ENCODE assay signal across 18 mouse cellular contexts in genomic region chr11:95305600-95305999, GRCm38 (mm10). TPM values are rescaled to one million over a fixed set of nuclear protein-coding genes. Genes with fewer than 3 reads are reported as not detected.
A peak's percentile ranks its signal among the peaks of the same experiment; 100 is the strongest.
DNase-seq lines count a peak whose midpoint lies in the region; ATAC-seq and TF ChIP-seq lines count a peak whose summit lies in the region.
"Had no signal": no experiment of that assay in that cellular context is flagged by ENCODE, and none has a peak within 500 bp of the region (broad histone marks: within the 10 kb centered on the region; RNA-seq: fewer than 3 reads in every experiment).

No protein-coding gene starts in this region.

- no peak overlapping the region for H3K27ac ChIP-seq in forebrain, postnatal 0 days (ENCODE audit: low read depth, low read length)
- H3K27ac ChIP-seq in forebrain, embryonic 11.5 days (ENCODE audit: low read depth, low read length), result no peak overlapping the region
- H3K27ac ChIP-seq in liver, embryonic 15.5 days (replicated peaks), result 0 out of 2 replicates have a peak overlapping the region, but pooled peaks have one; percentile 21
- H3K27ac ChIP-seq in liver, embryonic 12.5 days, result no peak overlapping the region
- H3K27ac ChIP-seq: hindbrain, embryonic 12.5 days; limb, embryonic 12.5 days; midbrain, embryonic 15.5 days; neural tube, embryonic 13.5 days had no signal

- 94% methylated on average over 7 of the region's 7 CpGs for WGBS in forebrain, postnatal 0 days
- 92% methylated on average over 7 of the region's 7 CpGs for WGBS in forebrain, embryonic 11.5 days
- WGBS in liver, embryonic 15.5 days (ENCODE audit: insufficient replicate concordance), result 81% methylated on average over 7 of the region's 7 CpGs
- 86% methylated on average over 7 of the region's 7 CpGs for WGBS in liver, embryonic 12.5 days (ENCODE audit: insufficient replicate concordance)

- DNase-seq in forebrain, postnatal 0 days, result no peak
- DNase-seq in forebrain, embryonic 11.5 days (ENCODE audit: low spot score), result no peak
- DNase-seq in ES-CJ7 (ENCODE audit: low read depth, low spot score), result peak; percentile 68
- peak; percentile 47 for DNase-seq in naive thymus-derived CD4-positive, alpha-beta T cell, adult 2 months (ENCODE audit: low read depth)
- no peak for DNase-seq in left cerebral cortex, postnatal 25 days (ENCODE audit: low spot score in 2 of 2)
- DNase-seq in kidney, postnatal 14 days, result no peak
- DNase-seq: adrenal gland, postnatal 14 days; cerebellum, adult 11 months; gastrocnemius, postnatal 25 days; lung, postnatal 14 days had no signal

- no peaks in the 10 kb centered on the region for H3K27me3 ChIP-seq in forebrain, postnatal 0 days (ENCODE audit: insufficient read depth, low read length)
- H3K27me3 ChIP-seq in forebrain, embryonic 11.5 days (ENCODE audit: control insufficient read depth, insufficient read depth, low read length), result no peaks in the 10 kb centered on the region
- H3K27me3 ChIP-seq in liver, embryonic 15.5 days, result no peaks in the 10 kb centered on the region
- H3K27me3 ChIP-seq in liver, embryonic 12.5 days (replicated peaks), result no peaks in the 10 kb centered on the region
- H3K27me3 ChIP-seq: hindbrain, embryonic 12.5 days; limb, embryonic 12.5 days; midbrain, embryonic 15.5 days; neural tube, embryonic 13.5 days had no signal

- H3K36me3 ChIP-seq in forebrain, postnatal 0 days (ENCODE audit: insufficient read depth), result peaks cover 44% of the 10 kb centered on the region
- peaks cover 3% of the 10 kb centered on the region; the same call in 1 of the 2 replicates for H3K36me3 ChIP-seq in forebrain, embryonic 11.5 days (ENCODE audit: control insufficient read depth, insufficient read depth, low read length)
- peaks cover 66% of the 10 kb centered on the region for H3K36me3 ChIP-seq in liver, embryonic 15.5 days (replicated peaks)
- H3K36me3 ChIP-seq in liver, embryonic 12.5 days, result peaks cover 71% of the 10 kb centered on the region

- peak; percentile 33 for TF ChIP-seq CTCF in forebrain, postnatal 0 days (IDR thresholded peaks at IDR 0.05; ENCODE audit: low read depth)

- intact Hi-C loops in left cerebral cortex, postnatal 25 days (cut with DNase I), result no loop called here

- peaks cover 7% of the 10 kb centered on the region; the same call in 1 of the 2 replicates for H3K4me1 ChIP-seq in forebrain, postnatal 0 days (ENCODE audit: insufficient read depth)
- 0 out of 2 replicates have a peak, but pooled peaks cover 2% of the 10 kb centered on the region for H3K4me1 ChIP-seq in forebrain, embryonic 11.5 days (replicated peaks; ENCODE audit: control insufficient read depth, insufficient read depth, low read length)
- H3K4me1 ChIP-seq in liver, embryonic 15.5 days (replicated peaks), result peaks cover 33% of the 10 kb centered on the region
- peaks cover 24% of the 10 kb centered on the region for H3K4me1 ChIP-seq in liver, embryonic 12.5 days

- ATAC-seq in forebrain, postnatal 0 days, result no peak
- ATAC-seq in forebrain, embryonic 11.5 days (replicated peaks; ENCODE audit: low FRiP score), result no peak
- no peak for ATAC-seq in liver, embryonic 15.5 days (ENCODE audit: insufficient read depth)
- ATAC-seq in liver, embryonic 12.5 days, result no peak
- ATAC-seq: midbrain, embryonic 15.5 days had no signal

- no peak overlapping the region for H3K4me3 ChIP-seq in forebrain, postnatal 0 days (ENCODE audit: low read depth, low read length)
- H3K4me3 ChIP-seq in forebrain, embryonic 11.5 days (ENCODE audit: low read depth, low read length), result no peak overlapping the region
- no peak overlapping the region for H3K4me3 ChIP-seq in liver, embryonic 15.5 days (replicated peaks)
- no peak overlapping the region for H3K4me3 ChIP-seq in liver, embryonic 12.5 days
- H3K4me3 ChIP-seq: hindbrain, embryonic 12.5 days; limb, embryonic 12.5 days; midbrain, embryonic 15.5 days; neural tube, embryonic 13.5 days had no signal

- no peak overlapping the region for H3K9ac ChIP-seq in forebrain, postnatal 0 days
- no peak overlapping the region for H3K9ac ChIP-seq in forebrain, embryonic 11.5 days (ENCODE audit: low read length)
- H3K9ac ChIP-seq in liver, embryonic 15.5 days, result no peak overlapping the region
- H3K9ac ChIP-seq in liver, embryonic 12.5 days, result no peak overlapping the region
- H3K9ac ChIP-seq: hindbrain, embryonic 12.5 days; limb, embryonic 12.5 days; midbrain, embryonic 15.5 days; neural tube, embryonic 13.5 days had no signal

- no peak overlapping the region for H3K4me2 ChIP-seq in forebrain, postnatal 0 days (ENCODE audit: low read depth)
- no peak overlapping the region for H3K4me2 ChIP-seq in forebrain, embryonic 11.5 days (ENCODE audit: low read depth, low read length, severe bottlenecking)
- H3K4me2 ChIP-seq in liver, embryonic 15.5 days, result no peak overlapping the region
- no peak overlapping the region for H3K4me2 ChIP-seq in liver, embryonic 12.5 days
- H3K4me2 ChIP-seq: hindbrain, embryonic 12.5 days; limb, embryonic 12.5 days; midbrain, embryonic 15.5 days; neural tube, embryonic 13.5 days had no signal

- H3K9me3 ChIP-seq in forebrain, postnatal 0 days (ENCODE audit: low read length), result no peaks in the 10 kb centered on the region
- no peaks in the 10 kb centered on the region for H3K9me3 ChIP-seq in forebrain, embryonic 11.5 days (ENCODE audit: control insufficient read depth, low read length)
- H3K9me3 ChIP-seq in liver, embryonic 15.5 days (replicated peaks), result no peaks in the 10 kb centered on the region
- no peaks in the 10 kb centered on the region for H3K9me3 ChIP-seq in liver, embryonic 12.5 days (replicated peaks)
- H3K9me3 ChIP-seq: hindbrain, embryonic 12.5 days; limb, embryonic 12.5 days; midbrain, embryonic 15.5 days; neural tube, embryonic 13.5 days had no signal

RNA-seq across cellular contexts. Expression of gene Kat7, which starts 4.4 kb away (rescaled TPM):
- 69.0 and 78.2 TPM in 2 replicates for total RNA-seq in forebrain, postnatal 0 days (2014; rRNA removed)
- polyA plus RNA-seq in forebrain, postnatal 0 days (2015; fragmentation: Nextera tagmentation; extraction: Ambion mirVana), result 62.5 and 72.8 TPM in 2 replicates
- 85.3 and 94.0 TPM in 2 replicates for polyA plus RNA-seq in forebrain, embryonic 11.5 days (2014; fragmentation: Nextera tagmentation; extraction: Ambion mirVana)
- 30.6 and 30.8 TPM in 2 replicates for polyA plus RNA-seq in liver, embryonic 15.5 days (2015; fragmentation: Nextera tagmentation; extraction: Ambion mirVana)
- 48.1 and 49.5 TPM in 2 replicates for polyA plus RNA-seq in liver, embryonic 12.5 days (2016; fragmentation: Nextera tagmentation; extraction: Ambion mirVana)
- total RNA-seq in left cerebral cortex, postnatal 25 days (2021), result 10 to 100 TPM; 67.5 to 70.1 TPM

RNA-seq across cellular contexts. Expression of gene Fam117a, which starts 31.2 kb away (rescaled TPM):
- 5.5 TPM in 2 replicates for total RNA-seq in forebrain, postnatal 0 days (2014; rRNA removed)
- 1.0 and 1.8 TPM in 2 replicates for polyA plus RNA-seq in forebrain, postnatal 0 days (2015; fragmentation: Nextera tagmentation; extraction: Ambion mirVana)
- 8.9 and 10.1 TPM in 2 replicates for polyA plus RNA-seq in forebrain, embryonic 11.5 days (2014; fragmentation: Nextera tagmentation; extraction: Ambion mirVana)
- 75.3 and 78.9 TPM in 2 replicates for polyA plus RNA-seq in liver, embryonic 15.5 days (2015; fragmentation: Nextera tagmentation; extraction: Ambion mirVana)
- polyA plus RNA-seq in liver, embryonic 12.5 days (2016; fragmentation: Nextera tagmentation; extraction: Ambion mirVana), result 59.0 and 62.7 TPM in 2 replicates
- total RNA-seq in left cerebral cortex, postnatal 25 days (2021), result 1 to 10 TPM; 2.5 to 3.8 TPM

RNA-seq across cellular contexts. Expression of gene Tac4, which starts 44.3 kb away (rescaled TPM):
- not detected in 2 replicates for total RNA-seq in forebrain, postnatal 0 days (2014; rRNA removed)
- not detected in 2 replicates for polyA plus RNA-seq in forebrain, postnatal 0 days (2015; fragmentation: Nextera tagmentation; extraction: Ambion mirVana)
- 0.29 TPM in 1 of 2 replicates, not detected in the other for polyA plus RNA-seq in forebrain, embryonic 11.5 days (2014; fragmentation: Nextera tagmentation; extraction: Ambion mirVana)
- not detected in 2 replicates for polyA plus RNA-seq in liver, embryonic 15.5 days (2015; fragmentation: Nextera tagmentation; extraction: Ambion mirVana)
- 0.10 TPM in 1 of 2 replicates, not detected in the other for polyA plus RNA-seq in liver, embryonic 12.5 days (2016; fragmentation: Nextera tagmentation; extraction: Ambion mirVana)
- not detected for total RNA-seq in left cerebral cortex, postnatal 25 days (2021)
- total RNA-seq: adrenal gland, postnatal 14 days; layer of hippocampus, postnatal 10 days had no signal
- polyA plus RNA-seq: heart, embryonic 14.5 days; limb, embryonic 12.5 days; midbrain, embryonic 15.5 days had no signal

Comparison
In these comparisons a context has a peak if more than half of its experiments do, and no peak if none do; other contexts are left out.
1. DNase-seq: peak in ES-CJ7 (single experiment) and naive thymus-derived CD4-positive, alpha-beta T cell, adult 2 months (single experiment); none in forebrain, postnatal 0 days (single experiment), forebrain, embryonic 11.5 days (single experiment), left cerebral cortex, postnatal 25 days (0 of 2) and kidney, postnatal 14 days (single experiment).